Mouse (Mus musculus): ENCODE data around the gene Dnajb4. TPM values are rescaled to one million over a fixed set of nuclear protein-coding genes. Genes with fewer than 3 reads are reported as not detected.
"Not testable (repeated sequence)": the region's sequence is repeated elsewhere in the genome, so short reads cannot be mapped to it uniquely, and the experiment has no call there.

Dnajb4 gene
- polyA plus RNA-seq, 1 experiment from 2014 or later, result 25.5 TPM

- 94% methylated on average over 4 of the region's 4 CpGs for WGBS (ENCODE audit: missing documents)
- H3K36me3 ChIP-seq (ENCODE audit: inconsistent target), result no peaks in the 10 kb centered on the region
- H3K27ac ChIP-seq, result no peak overlapping the region
- H3K79me2 ChIP-seq (ENCODE audit: inconsistent target), result no peaks in the 10 kb centered on the region
- H3K4me3 ChIP-seq (ENCODE audit: inconsistent target), result no peak overlapping the region
These were observed 79.1 kb downstream of the Dnajb4 start for GRCm38 (mm10) chr3:152130963-152131362.

GRCm38 (mm10) chr3:152129426-152129825, 80.7 kb downstream of the Dnajb4 start:
- WGBS (ENCODE audit: missing documents), result 94% methylated on average over 4 of the region's 4 CpGs

GRCm38 (mm10) chr3:152128631-152129030, 81.5 kb downstream of the Dnajb4 start:
- WGBS (ENCODE audit: missing documents), result 98% methylated on average over 7 of the region's 7 CpGs
- H3K27ac ChIP-seq, result no peak overlapping the region
- no peak overlapping the region for H3K4me3 ChIP-seq (ENCODE audit: inconsistent target)
- H3K79me2 ChIP-seq (ENCODE audit: inconsistent target), result no peaks in the 10 kb centered on the region
- no peaks in the 10 kb centered on the region for H3K36me3 ChIP-seq (ENCODE audit: inconsistent target)

More at GRCm38 (mm10) chr3:152129426-152129825, 80.7 kb downstream of the Dnajb4 start:
- H3K36me3 ChIP-seq (ENCODE audit: inconsistent target); H3K27ac ChIP-seq; H3K4me3 ChIP-seq (ENCODE audit: inconsistent target); H3K79me2 ChIP-seq (ENCODE audit: inconsistent target): not testable (repeated sequence)

Other genes starting within 250 kb of the Dnajb4 start
- gene Gipc2, start 44.1 kb downstream of the Dnajb4 start, polyA plus RNA-seq (2018), result 0.21 to 0.29 TPM in 2 of 3 replicates, not detected in the other
- 49.5 to 105 TPM (median 88.5 TPM) in 3 replicates for gene Fubp1, start 120 bp upstream of the Dnajb4 start, polyA plus RNA-seq (2018)
- 0.17 to 1.7 TPM (median 1.0 TPM) in 3 replicates for gene Nexn, start 56.0 kb upstream of the Dnajb4 start, polyA plus RNA-seq (2018)
- gene Miga1, start 130.1 kb upstream of the Dnajb4 start, polyA plus RNA-seq (2018), result 3.8 to 4.6 TPM (median 4.2 TPM) in 3 replicates
- 23.2 to 27.4 TPM (median 24.0 TPM) in 3 replicates for gene Usp33, start 136.2 kb upstream of the Dnajb4 start, polyA plus RNA-seq (2018)
- gene Zzz3, start 185.2 kb upstream of the Dnajb4 start, polyA plus RNA-seq (2018), result 20.9 to 27.9 TPM (median 25.2 TPM) in 3 replicates